Mouse (Mus musculus) forebrain, postnatal 0 days (tissue): ENCODE measurements around the gene Agl. TPM values are rescaled to one million over a fixed set of nuclear protein-coding genes. Genes with fewer than 3 reads are reported as not detected.

ENCODE experiments used
- ATAC-seq: fragments of 200-750 bp; cut with Nextera tagmentation; 2 replicates; pipeline ENCODE4 v1.8.0; 2017; ENCODE audit warnings: mild to moderate bottlenecking, moderate library complexity
- DNase-seq: peaks from one replicate; pipeline ENCODE4 v3.0.0-alpha.2; 2015
- H3K27ac ChIP-seq: fragments of 300-500 bp; sonication (generic); 2 replicates; pipeline ENCODE4 v1.5.1; 2014; ENCODE audit warnings: low read depth, mild to moderate bottlenecking, antibody characterized with exemption, low read length, moderate library complexity, mixed read lengths
- H3K27me3 ChIP-seq: fragments of 300-500 bp; sonication (generic); 2 replicates; pipeline ENCODE4 v1.6.1; 2014; ENCODE audit warnings: mild to moderate bottlenecking, low read length, mixed read lengths; ENCODE audit not compliant: insufficient read depth
- H3K36me3 ChIP-seq: fragments of 300-500 bp; sonication (generic); 2 replicates; pipeline ENCODE4 v1.6.1; 2014; ENCODE audit warnings: mild to moderate bottlenecking, moderate library complexity; ENCODE audit not compliant: insufficient read depth
- H3K4me1 ChIP-seq: fragments of 300-500 bp; sonication (generic); 2 replicates; pipeline ENCODE4 v1.6.1; 2014; ENCODE audit warnings: antibody characterized with exemption; ENCODE audit not compliant: insufficient read depth
- H3K4me2 ChIP-seq: fragments of 300-500 bp; sonication (generic); 2 replicates; pipeline ENCODE4 v1.6.1; 2014; ENCODE audit warnings: low read depth, mild to moderate bottlenecking, moderate library complexity
- H3K4me3 ChIP-seq: fragments of 300-500 bp; sonication (generic); 2 replicates; pipeline ENCODE4 v1.5.1; 2014; ENCODE audit warnings: low read depth, low read length, mixed read lengths
- H3K9ac ChIP-seq: fragments of 300-500 bp; sonication (generic); 2 replicates; pipeline ENCODE4 v1.6.1; 2014; ENCODE audit warnings: mild to moderate bottlenecking
- H3K9me3 ChIP-seq: fragments of 300-500 bp; sonication (generic); 2 replicates; pipeline ENCODE4 v1.6.1; 2016; ENCODE audit warnings: low read length
- CTCF ChIP-seq: sonication (generic); IDR thresholded peaks from 2 replicates; pipeline ENCODE4 v1.5.1; 2016; ENCODE audit warnings: antibody characterized with exemption, control low read depth, low read depth
- WGBS: fragments of 180-500 bp; shearing (Covaris S2); extraction: QIAGEN DNeasy Blood & Tissue Kit; methylation state at CpG from one replicate; pipeline ENCODE4 v1.1.7; 2014; 5-methylcytosine and 5-hydroxymethylcytosine counted together
- polyA plus RNA-seq: library from polyadenylated mRNA; unstranded; fragments of >200 nt; fragmentation: Nextera tagmentation; extraction: Ambion mirVana; gene quantifications from 2 replicates; pipeline ENCODE4 v1.2.1, GENCODE M21; 2015
- total RNA-seq: library from RNA; depleted of rRNA; stranded (reverse); fragments of >200 nt; gene quantifications from 2 replicates; pipeline ENCODE4 v1.2.3, GENCODE M21; 2014; rRNA removed

Agl gene
- total RNA-seq (11.9 and 17.5 TPM in 2 replicates), polyA plus RNA-seq (5.4 and 9.0 TPM in 2 replicates)

- peaks cover 9% of the 10 kb centered on the region for H3K4me1 ChIP-seq
- H3K9ac ChIP-seq = peak within 1 kb of the TSS; percentile 80
- no peaks in the 10 kb centered on the region for H3K9me3 ChIP-seq
- peak; percentile 14; the same call in 1 of the 2 replicates for TF ChIP-seq CTCF
- peak within 1 kb of the TSS; percentile 57 for H3K4me2 ChIP-seq
- ATAC-seq (peak; percentile 100), DNase-seq (peak; percentile 95)
- no peaks in the 10 kb centered on the region for H3K36me3 ChIP-seq
- peak within 1 kb of the TSS; percentile 60 for H3K4me3 ChIP-seq
- whole genome bisulfite sequencing = 1% methylated on average over 57 of the region's 57 CpGs
- no peaks in the 10 kb centered on the region for H3K27me3 ChIP-seq
- peak within 1 kb of the TSS; percentile 86 for H3K27ac ChIP-seq
These were observed at the start of gene Agl for GRCm38 (mm10) chr3:116807811-116808506. Gene Agl (minus strand): TSS chr3:116808166.

DNA sequence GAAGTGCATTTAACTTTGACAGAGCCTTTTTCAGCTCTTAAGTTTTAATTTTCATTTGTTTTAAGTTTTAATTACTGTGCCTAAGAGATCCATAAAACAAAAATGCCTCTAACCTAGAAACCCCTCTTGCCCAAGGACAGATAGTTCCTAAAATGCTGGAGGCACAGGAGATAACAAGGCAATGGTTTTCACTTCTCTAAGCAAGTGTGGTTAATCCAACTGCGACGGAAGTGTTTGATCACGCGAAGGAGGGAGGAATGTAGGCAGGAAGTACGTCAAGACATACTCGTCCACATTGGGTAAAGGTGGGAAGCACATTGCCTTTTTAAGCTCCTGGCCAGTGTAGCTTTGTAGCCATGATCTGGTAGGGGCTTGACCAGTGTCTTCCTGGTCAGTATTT is 49.6 kb upstream of the Agl start:
- no peak for ATAC-seq
- Histone ChIP-seq H3K27me3 (no peaks in the 10 kb centered on the region), H3K9ac (no peak overlapping the region), H3K4me2 (no peak overlapping the region), H3K4me3 (no peak overlapping the region), H3K27ac (no peak overlapping the region), H3K4me1 (no peaks in the 10 kb centered on the region), H3K9me3 (no peaks in the 10 kb centered on the region), H3K36me3 (no peaks in the 10 kb centered on the region)
- 88% methylated on average over 6 of the region's 6 CpGs for WGBS
- DNase-seq = no peak
- TF ChIP-seq CTCF = no peak

DNA sequence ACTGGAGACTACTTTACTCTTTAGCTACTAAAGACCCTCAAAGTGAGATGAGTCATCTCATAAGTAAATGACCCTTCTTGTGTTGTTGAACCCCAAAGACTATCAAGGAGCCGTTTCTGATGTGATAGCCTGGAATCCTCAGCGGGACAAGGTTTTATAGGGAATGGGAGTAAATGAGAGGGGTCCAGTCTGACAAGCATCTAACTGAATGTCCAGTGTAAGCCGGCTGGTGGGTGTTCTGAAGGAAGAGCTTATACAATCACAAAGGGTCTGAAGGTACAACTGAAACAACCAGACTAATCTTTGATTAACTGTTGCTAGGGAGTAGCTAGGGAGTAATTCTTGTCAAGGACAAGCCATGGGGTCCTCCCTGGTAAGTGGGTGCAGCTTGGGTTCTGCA is 44.5 kb upstream of the Agl start:
- H3K4me3 ChIP-seq = no peak overlapping the region
- no peaks in the 10 kb centered on the region for H3K9me3 ChIP-seq
- H3K4me2 ChIP-seq = no peak overlapping the region
- no peaks in the 10 kb centered on the region for H3K36me3 ChIP-seq
- WGBS = 91% methylated on average over 3 of the region's 3 CpGs
- no peak overlapping the region for H3K27ac ChIP-seq
- H3K27me3 ChIP-seq = no peaks in the 10 kb centered on the region
- no peak for TF ChIP-seq CTCF
- no peak for ATAC-seq
- no peak overlapping the region for H3K9ac ChIP-seq
- H3K4me1 ChIP-seq = no peaks in the 10 kb centered on the region
- no peak for DNase-seq

DNA sequence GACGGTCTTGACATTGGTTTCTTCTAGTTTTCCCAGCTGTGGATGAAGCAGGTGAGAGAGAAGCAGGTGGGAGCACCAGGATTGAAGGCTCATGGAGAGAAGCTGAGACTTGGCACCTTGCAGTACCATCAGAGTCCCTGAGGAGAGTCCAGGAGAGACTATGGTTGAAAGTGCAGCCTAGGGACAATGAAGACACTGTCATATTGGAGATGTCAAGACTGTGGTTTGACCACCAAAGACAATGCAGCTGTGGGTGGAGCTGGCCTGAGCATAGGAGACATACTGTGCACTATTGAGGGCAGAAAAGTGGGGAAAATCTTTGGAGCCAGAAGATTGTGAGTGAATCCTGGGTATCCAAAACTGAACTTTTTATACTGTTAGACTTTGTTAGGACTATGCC is 42.4 kb upstream of the Agl start:
- Histone ChIP-seq H3K36me3 (no peaks in the 10 kb centered on the region), H3K27me3 (no peaks in the 10 kb centered on the region), H3K4me1 (no peaks in the 10 kb centered on the region), H3K9me3 (no peaks in the 10 kb centered on the region), H3K27ac (no peak overlapping the region), H3K9ac (no peak overlapping the region), H3K4me3 (no peak overlapping the region), H3K4me2 (no peak overlapping the region)
- ATAC-seq (no peak), DNase-seq (no peak)
- no peak for TF ChIP-seq CTCF
- WGBS = 84% methylated on average over 1 of the region's 1 CpGs

DNA sequence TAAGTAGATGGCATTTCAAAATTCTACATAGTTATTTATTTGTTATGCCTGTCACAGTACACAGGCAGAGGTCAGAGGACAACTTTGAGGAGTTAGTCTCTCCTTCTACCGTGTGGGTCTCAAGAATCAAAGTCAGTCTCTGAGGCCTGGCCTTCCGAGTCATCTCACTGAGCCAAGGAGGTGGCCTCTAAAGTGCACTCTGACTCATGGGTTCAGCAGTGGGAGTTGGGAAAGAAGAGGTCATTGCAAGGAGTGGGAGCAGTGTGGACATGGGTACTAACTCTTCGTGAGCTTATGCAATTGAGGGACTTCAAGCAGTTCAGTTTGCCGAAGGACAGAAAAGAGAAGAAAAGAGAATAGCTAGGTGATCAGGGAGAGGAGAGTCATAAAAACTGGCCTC is 41.0 kb upstream of the Agl start:
- Histone ChIP-seq H3K4me1 (no peaks in the 10 kb centered on the region), H3K9ac (no peak overlapping the region), H3K4me3 (no peak overlapping the region), H3K36me3 (no peaks in the 10 kb centered on the region), H3K27me3 (no peaks in the 10 kb centered on the region), H3K4me2 (no peak overlapping the region), H3K27ac (no peak overlapping the region), H3K9me3 (no peaks in the 10 kb centered on the region)
- WGBS = 94% methylated on average over 4 of the region's 4 CpGs
- ATAC-seq = no peak
- TF ChIP-seq CTCF = no peak
- DNase-seq = no peak

DNA sequence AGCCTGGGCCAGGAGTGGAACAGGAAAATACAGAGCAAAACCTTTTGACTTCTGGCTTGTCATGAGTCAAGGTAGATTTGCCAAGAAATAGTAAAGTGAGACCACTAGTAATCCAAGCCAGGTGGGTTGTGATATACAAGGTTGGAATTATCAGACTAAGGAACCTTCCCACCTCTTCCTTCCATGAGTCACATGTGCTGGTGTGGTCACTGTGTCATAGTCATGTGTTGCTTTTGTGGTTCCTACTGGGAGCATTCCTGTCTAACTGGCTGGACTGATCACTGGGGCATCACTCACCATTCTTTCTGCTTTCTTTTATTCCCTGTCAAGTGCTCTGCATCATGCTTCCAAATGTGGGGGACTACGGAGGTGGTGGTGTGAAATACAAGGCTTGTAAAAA is 40.1 kb upstream of the Agl start:
- no peaks in the 10 kb centered on the region for H3K36me3 ChIP-seq
- ATAC-seq (no peak), DNase-seq (no peak)
- H3K9ac ChIP-seq = no peak overlapping the region
- no peaks in the 10 kb centered on the region for H3K9me3 ChIP-seq
- no peak for TF ChIP-seq CTCF
- no peaks in the 10 kb centered on the region for H3K4me1 ChIP-seq
- H3K4me2 ChIP-seq = no peak overlapping the region
- H3K27me3 ChIP-seq = no peaks in the 10 kb centered on the region
- WGBS = 93% methylated on average over 1 of the region's 1 CpGs
- no peak overlapping the region for H3K27ac ChIP-seq
- no peak overlapping the region for H3K4me3 ChIP-seq

DNA sequence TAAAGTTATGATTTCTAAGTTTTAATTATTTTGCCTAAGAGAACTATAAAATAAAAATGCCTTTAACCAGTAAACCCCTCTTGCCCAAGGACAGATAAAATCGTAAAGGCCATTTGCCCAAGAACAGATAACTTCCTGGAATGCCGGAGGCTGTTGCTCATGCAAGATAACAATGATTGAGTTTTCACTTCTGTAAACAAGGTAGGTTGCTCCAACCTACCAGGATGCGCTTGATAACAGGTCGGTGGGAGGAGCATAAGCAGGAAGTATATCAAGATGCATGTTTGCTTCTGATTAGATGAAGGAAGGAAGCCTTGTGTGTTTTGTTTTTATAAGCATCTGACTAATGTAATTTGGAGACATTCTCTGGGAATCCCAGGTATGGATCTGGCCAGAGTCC is 38.1 kb upstream of the Agl start:
- Histone ChIP-seq H3K4me3 (no peak overlapping the region), H3K27ac (no peak overlapping the region), H3K9ac (no peak overlapping the region), H3K4me1 (no peaks in the 10 kb centered on the region), H3K9me3 (no peaks in the 10 kb centered on the region), H3K4me2 (no peak overlapping the region), H3K27me3 (no peaks in the 10 kb centered on the region), H3K36me3 (no peaks in the 10 kb centered on the region)
- no peak for TF ChIP-seq CTCF
- 89% methylated on average over 4 of the region's 4 CpGs for WGBS
- ATAC-seq (no peak), DNase-seq (no peak)
